Mouse (Mus musculus) embryo, embryonic 11.5 days (tissue): ENCODE measurements around the gene Tmod2.
"Not testable (repeated sequence)": the region's sequence is repeated elsewhere in the genome, so short reads cannot be mapped to it uniquely, and the experiment has no call there.

Experiments used
- DNase-seq: peaks from one replicate; pipeline ENCODE4 v3.0.0-alpha.2; 2012; ENCODE audit warnings: low read depth, low spot score

Gene Tmod2

GRCm38 (mm10) chr9:75551342-75551741 is 59.8 kb downstream of the Tmod2 start:
- DNase-seq, result no peak

GRCm38 (mm10) chr9:75549010-75549409 is 62.1 kb downstream of the Tmod2 start:
- DNase-seq, result no peak

GRCm38 (mm10) chr9:75546885-75547553 is 64.1 kb downstream of the Tmod2 start:
- DNase-seq, result no peak

GRCm38 (mm10) chr9:75545514-75545913 is 65.6 kb downstream of the Tmod2 start:
- no peak for DNase-seq

GRCm38 (mm10) chr9:75541497-75541896 is 69.6 kb downstream of the Tmod2 start:
- DNase-seq, result no peak

- no peak for DNase-seq
Observed at GRCm38 (mm10) chr9:75536422-75536821, 74.7 kb downstream of the Tmod2 start.

GRCm38 (mm10) chr9:75534431-75534962 is 76.6 kb downstream of the Tmod2 start:
- DNase-seq, result no peak

GRCm38 (mm10) chr9:75532989-75533388 is 78.1 kb downstream of the Tmod2 start:
- DNase-seq, result not testable (repeated sequence)

GRCm38 (mm10) chr9:75532461-75532860 is 78.7 kb downstream of the Tmod2 start:
- DNase-seq, result no peak

- no peak for DNase-seq
Observed at GRCm38 (mm10) chr9:75529358-75529757, 81.8 kb downstream of the Tmod2 start.

GRCm38 (mm10) chr9:75528096-75528495 is 83.0 kb downstream of the Tmod2 start:
- DNase-seq, result no peak

GRCm38 (mm10) chr9:75527368-75528059 is 83.6 kb downstream of the Tmod2 start:
- DNase-seq, result no peak

GRCm38 (mm10) chr9:75523646-75524045 is 87.5 kb downstream of the Tmod2 start:
- DNase-seq, result no peak

GRCm38 (mm10) chr9:75522217-75522616 is 88.9 kb downstream of the Tmod2 start:
- DNase-seq, result no peak

GRCm38 (mm10) chr9:75521788-75522187 is 89.3 kb downstream of the Tmod2 start:
- peak; percentile 36 for DNase-seq

- no peak for DNase-seq
Observed at GRCm38 (mm10) chr9:75520940-75521339, 90.2 kb downstream of the Tmod2 start.

- DNase-seq, result no peak
Observed at GRCm38 (mm10) chr9:75517751-75518150, 93.4 kb downstream of the Tmod2 start.
